Mouse (Mus musculus) layer of hippocampus, adult 2 months (tissue): ENCODE data around the gene Olfr223. TPM values are rescaled to one million over a fixed set of nuclear protein-coding genes. Genes with fewer than 3 reads are reported as not detected.
A peak's percentile ranks its signal among the peaks of the same experiment; 100 is the strongest.
"Not testable (repeated sequence)": the region's sequence is repeated elsewhere in the genome, so short reads cannot be mapped to it uniquely, and the experiment has no call there.

Source experiments
- DNase-seq, 2 experiments: peaks; one replicate each; pipeline ENCODE4 v3.0.0; 2022; ENCODE audit warnings: low spot score in 2 of 2
- H3K27ac ChIP-seq: fragments of 200-600 bp; 2 replicates; pipeline ENCODE4 v1.8.1; 2022
- H3K4me3 ChIP-seq: fragments of 200-600 bp; 2 replicates; pipeline ENCODE4 v1.8.1; 2022; ENCODE audit warnings: mild to moderate bottlenecking
- CTCF ChIP-seq: fragments of 200-600 bp; conservative IDR thresholded peaks from 2 replicates; pipeline ENCODE4 v1.8.1; 2022; ENCODE audit warnings: antibody characterized with exemption, mild to moderate bottlenecking, moderate library complexity
- total RNA-seq, 2 experiments: library from RNA; stranded (reverse); gene quantifications; 2 replicates each; pipeline ENCODE4 v1.2.3; 2021

Olfr223 gene
- total RNA-seq, 2 experiments from 2014 or later, result not detected

- DNase-seq, result no peak
- Histone ChIP-seq H3K4me3 (no peak overlapping the region), H3K27ac (no peak overlapping the region)
- TF ChIP-seq CTCF, result no peak
These were observed 33.1 kb upstream of the Olfr223 start for GRCm38 (mm10) chr11:59626192-59626591.

GRCm38 (mm10) chr11:59624017-59624630 lies 31.0 kb upstream of the Olfr223 start:
- TF ChIP-seq CTCF, result peak; percentile 91
- peak; percentile 59 to 63 for DNase-seq
- no peak overlapping the region for H3K27ac ChIP-seq
- no peak overlapping the region for H3K4me3 ChIP-seq

- no peak for DNase-seq
- no peak overlapping the region for H3K27ac ChIP-seq
- no peak for TF ChIP-seq CTCF
- H3K4me3 ChIP-seq, result no peak overlapping the region
These were observed 29.1 kb upstream of the Olfr223 start for GRCm38 (mm10) chr11:59622214-59622613.

- H3K4me3 ChIP-seq, DNase-seq, H3K27ac ChIP-seq: not testable (repeated sequence)
These were observed 23.9 kb upstream of the Olfr223 start for GRCm38 (mm10) chr11:59616986-59617385.

- Histone ChIP-seq H3K27ac (peak overlapping the region; percentile 29; the same call in 1 of the 2 replicates), H3K4me3 (no peak overlapping the region)
- TF ChIP-seq CTCF, result peak; percentile 78
- DNase-seq, result peak; percentile 27 to 41
These were observed 21.0 kb upstream of the Olfr223 start for GRCm38 (mm10) chr11:59614120-59614519.

GRCm38 (mm10) chr11:59611646-59612045 lies 18.6 kb upstream of the Olfr223 start:
- DNase-seq, result no peak
- Histone ChIP-seq H3K27ac (no peak overlapping the region), H3K4me3 (no peak overlapping the region)
- TF ChIP-seq CTCF, result no peak

GRCm38 (mm10) chr11:59602287-59602686 lies 9.2 kb upstream of the Olfr223 start:
- TF ChIP-seq CTCF, result no peak
- DNase-seq, result no peak
- H3K4me3 ChIP-seq, result no peak overlapping the region
- H3K27ac ChIP-seq, result no peak overlapping the region

GRCm38 (mm10) chr11:59600872-59601271 lies 7.8 kb upstream of the Olfr223 start:
- TF ChIP-seq CTCF, result no peak
- H3K27ac ChIP-seq, result no peak overlapping the region
- no peak overlapping the region for H3K4me3 ChIP-seq
- DNase-seq, result no peak

GRCm38 (mm10) chr11:59599211-59599610 lies 6.1 kb upstream of the Olfr223 start:
- Histone ChIP-seq H3K4me3 (no peak overlapping the region), H3K27ac (no peak overlapping the region)
- DNase-seq, result no peak
- TF ChIP-seq CTCF, result no peak

GRCm38 (mm10) chr11:59596950-59597349 lies 3.9 kb upstream of the Olfr223 start:
- Histone ChIP-seq H3K4me3 (no peak overlapping the region), H3K27ac (no peak overlapping the region)
- TF ChIP-seq CTCF, result no peak
- DNase-seq, result no peak

- no peak for DNase-seq
- H3K27ac ChIP-seq, result no peak overlapping the region
- H3K4me3 ChIP-seq, result no peak overlapping the region
- peak; percentile 73 for TF ChIP-seq CTCF
These were observed 3.0 kb upstream of the Olfr223 start for GRCm38 (mm10) chr11:59596091-59596490.

- no peak for DNase-seq
- no peak overlapping the region for H3K27ac ChIP-seq
- no peak for TF ChIP-seq CTCF
- no peak overlapping the region for H3K4me3 ChIP-seq
These were observed 3.6 kb downstream of the Olfr223 start for GRCm38 (mm10) chr11:59589496-59589895.

GRCm38 (mm10) chr11:59584539-59584938 lies 8.6 kb downstream of the Olfr223 start:
- TF ChIP-seq CTCF, result no peak
- no peak overlapping the region for H3K4me3 ChIP-seq
- DNase-seq, result no peak
- no peak overlapping the region for H3K27ac ChIP-seq

GRCm38 (mm10) chr11:59576135-59576534 lies 17.0 kb downstream of the Olfr223 start, which contains the start of gene Olfr222:
TSS of gene Olfr222 (minus strand) at chr11:59576235.
- H3K4me3 ChIP-seq, DNase-seq, H3K27ac ChIP-seq: not testable (repeated sequence)
